Mouse (Mus musculus) c-Kit-positive CD71-negative TER-119-negative erythroid progenitor cells, embryonic 14.5 days (primary cell): ENCODE data around the gene Arf6.

Experiments used
- DNase-seq: peaks from one replicate; pipeline ENCODE4 v3.0.0-alpha.2; 2013; ENCODE audit warnings: low read depth

Gene Arf6

GRCm38 (mm10) chr12:69413303-69413702 lies 41.4 kb downstream of the Arf6 start:
- DNase-seq: no peak

GRCm38 (mm10) chr12:69414826-69415572 lies 43.0 kb downstream of the Arf6 start:
- no peak for DNase-seq

- peak; percentile 37 for DNase-seq
Observed at GRCm38 (mm10) chr12:69416793-69417192, 44.8 kb downstream of the Arf6 start.

GRCm38 (mm10) chr12:69417701-69418291 lies 45.8 kb downstream of the Arf6 start:
- no peak for DNase-seq

GRCm38 (mm10) chr12:69418606-69419005 lies 46.7 kb downstream of the Arf6 start:
- no peak for DNase-seq

GRCm38 (mm10) chr12:69419017-69419605 lies 47.2 kb downstream of the Arf6 start:
- DNase-seq: no peak

GRCm38 (mm10) chr12:69419606-69420005 lies 47.7 kb downstream of the Arf6 start:
- no peak for DNase-seq

GRCm38 (mm10) chr12:69420716-69421115 lies 48.8 kb downstream of the Arf6 start:
- DNase-seq: no peak

GRCm38 (mm10) chr12:69422827-69423537 lies 51.0 kb downstream of the Arf6 start:
- DNase-seq: no peak
